Mouse (Mus musculus) neural tube, embryonic 14.5 days (tissue): ENCODE data around the gene Ccdc73. TPM values are rescaled to one million over a fixed set of nuclear protein-coding genes. Genes with fewer than 3 reads are reported as not detected.
"Not testable (repeated sequence)": the region's sequence is repeated elsewhere in the genome, so short reads cannot be mapped to it uniquely, and the experiment has no call there.

Experiments used
- ATAC-seq: fragments of 200-750 bp; cut with Nextera tagmentation; 2 replicates; pipeline ENCODE4 v1.8.0; 2017; ENCODE audit warnings: low read depth, mild to moderate bottlenecking, moderate TSS enrichment, moderate library complexity
- H3K27ac ChIP-seq: fragments of 300-500 bp; sonication (generic); 2 replicates; pipeline ENCODE4 v1.5.1; 2014; ENCODE audit warnings: low read depth, mild to moderate bottlenecking, control low read depth, low read length, moderate library complexity, mixed read lengths
- H3K27me3 ChIP-seq: fragments of 300-500 bp; sonication (generic); 2 replicates; pipeline ENCODE4 v1.6.1; 2014; ENCODE audit warnings: low read length; ENCODE audit not compliant: control insufficient read depth, insufficient read depth
- H3K36me3 ChIP-seq: fragments of 300-500 bp; sonication (generic); 2 replicates; pipeline ENCODE4 v1.6.1; 2014; ENCODE audit warnings: low read length, mixed read lengths; ENCODE audit not compliant: control insufficient read depth, insufficient read depth
- H3K4me1 ChIP-seq: fragments of 300-500 bp; sonication (generic); 2 replicates; pipeline ENCODE4 v1.6.1; 2014; ENCODE audit warnings: low read length; ENCODE audit not compliant: control insufficient read depth, insufficient read depth
- H3K4me2 ChIP-seq: fragments of 300-500 bp; sonication (generic); 2 replicates; pipeline ENCODE4 v1.6.1; 2014; ENCODE audit warnings: mild to moderate bottlenecking, low read depth, low read length, control low read depth
- H3K4me3 ChIP-seq: fragments of 300-500 bp; sonication (generic); 2 replicates; pipeline ENCODE4 v1.5.1; 2014; ENCODE audit warnings: low read depth, low read length, control low read depth, mixed read lengths
- H3K9ac ChIP-seq: fragments of 300-500 bp; sonication (generic); replicated peaks from 2 replicates; pipeline ENCODE4 v1.6.1; 2014; ENCODE audit warnings: low read depth, mild to moderate bottlenecking, control low read depth, low read length, mixed read lengths
- H3K9me3 ChIP-seq: fragments of 300-500 bp; sonication (generic); 2 replicates; pipeline ENCODE4 v1.6.1; 2016; ENCODE audit warnings: low read length; ENCODE audit not compliant: control insufficient read depth
- WGBS: fragments of 180-500 bp; shearing (Covaris S2); extraction: QIAGEN DNeasy Blood & Tissue Kit; methylation state at CpG from one replicate; pipeline ENCODE4 v1.1.7; 2014; 5-methylcytosine and 5-hydroxymethylcytosine counted together
- polyA plus RNA-seq: library from polyadenylated mRNA; unstranded; fragments of >200 nt; fragmentation: Nextera tagmentation; extraction: Ambion mirVana; gene quantifications from 2 replicates; pipeline ENCODE4 v1.2.1, GENCODE M21; 2014

The Ccdc73 gene
- polyA plus RNA-seq, 1 experiment from 2014 or later = 9.7 TPM

- H3K4me2 ChIP-seq = peak within 1 kb of the TSS; percentile 86
- no peaks in the 10 kb centered on the region for H3K27me3 ChIP-seq
- 2% methylated on average over 14 of the region's 25 CpGs for WGBS
- peak within 1 kb of the TSS; percentile 97 for H3K4me3 ChIP-seq
- peak within 1 kb of the TSS; percentile 91 for H3K9ac ChIP-seq
- no peaks in the 10 kb centered on the region for H3K9me3 ChIP-seq
- H3K36me3 ChIP-seq = peaks cover 14% of the 10 kb centered on the region
- H3K27ac ChIP-seq = peak within 1 kb of the TSS; percentile 72
- peaks cover 8% of the 10 kb centered on the region; the same call in 1 of the 2 replicates for H3K4me1 ChIP-seq
- peak; percentile 100 for ATAC-seq
These were observed 149.3 kb downstream of the Ccdc73 start, which contains the start of gene Eif3m for GRCm38 (mm10) chr2:105016967-105017287. Gene Eif3m, minus strand, starts transcription at chr2:105017080.

GRCm38 (mm10) chr2:105017802-105018201 is 150.2 kb downstream of the Ccdc73 start:
- Histone ChIP-seq H3K27ac (no peak overlapping the region), H3K9me3 (no peaks in the 10 kb centered on the region), H3K27me3 (no peaks in the 10 kb centered on the region), H3K4me1 (peaks cover 8% of the 10 kb centered on the region; the same call in 1 of the 2 replicates), H3K4me2 (peak overlapping the region; percentile 86; the same call in 1 of the 2 replicates), H3K4me3 (no peak overlapping the region; the same call in 1 of the 2 replicates), H3K9ac (no peak overlapping the region), H3K36me3 (peaks cover 7% of the 10 kb centered on the region; the same call in 1 of the 2 replicates)
- ATAC-seq = no peak
- 78% methylated on average over 3 of the region's 3 CpGs for WGBS

- WGBS = 90% methylated on average over 1 of the region's 1 CpGs
- Histone ChIP-seq H3K4me1 (peaks cover 8% of the 10 kb centered on the region; the same call in 1 of the 2 replicates), H3K36me3 (no peaks in the 10 kb centered on the region), H3K27me3 (no peaks in the 10 kb centered on the region), H3K4me2 (no peak overlapping the region), H3K9me3 (no peaks in the 10 kb centered on the region), H3K9ac (no peak overlapping the region), H3K27ac (no peak overlapping the region), H3K4me3 (no peak overlapping the region)
- ATAC-seq = no peak
These were observed 151.9 kb downstream of the Ccdc73 start for GRCm38 (mm10) chr2:105019457-105019856.

GRCm38 (mm10) chr2:105021256-105021655 is 153.7 kb downstream of the Ccdc73 start:
- H3K4me3 ChIP-seq = no peak overlapping the region
- no peaks in the 10 kb centered on the region for H3K36me3 ChIP-seq
- no peak overlapping the region for H3K9ac ChIP-seq
- H3K27me3 ChIP-seq = no peaks in the 10 kb centered on the region
- H3K4me1 ChIP-seq = peaks cover 5% of the 10 kb centered on the region; the same call in 1 of the 2 replicates
- no peaks in the 10 kb centered on the region for H3K9me3 ChIP-seq
- no peak overlapping the region for H3K27ac ChIP-seq
- WGBS = 66% methylated on average over 12 of the region's 12 CpGs
- no peak for ATAC-seq
- H3K4me2 ChIP-seq = no peak overlapping the region

DNA sequence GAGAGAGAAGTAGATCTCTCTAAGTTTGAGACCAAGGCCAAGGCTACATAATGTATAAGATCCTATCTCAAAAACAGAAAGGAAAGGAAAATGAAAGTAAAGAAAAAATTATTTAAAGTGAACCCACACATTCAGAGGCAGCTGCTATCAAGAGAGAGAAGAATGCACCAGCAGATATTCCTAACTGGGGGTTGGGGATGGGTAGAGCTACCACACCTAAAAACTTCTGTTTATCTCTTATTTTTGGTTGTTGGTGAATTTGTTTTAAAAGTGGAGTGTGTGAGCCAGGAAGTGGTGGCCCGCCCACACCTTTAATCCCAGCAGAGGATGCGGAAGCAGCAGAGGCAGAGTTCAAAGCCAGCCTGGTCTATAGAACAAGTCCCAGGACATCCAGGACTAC is 154.2 kb downstream of the Ccdc73 start:
- Histone ChIP-seq H3K27ac (no peak overlapping the region), H3K36me3 (no peaks in the 10 kb centered on the region), H3K4me3 (no peak overlapping the region), H3K4me2 (no peak overlapping the region), H3K9ac (no peak overlapping the region), H3K27me3 (no peaks in the 10 kb centered on the region), H3K9me3 (no peaks in the 10 kb centered on the region), H3K4me1 (peaks cover 4% of the 10 kb centered on the region; the same call in 1 of the 2 replicates)
- ATAC-seq = no peak
- WGBS = 97% methylated on average over 2 of the region's 2 CpGs

- Histone ChIP-seq H3K36me3 (no peaks in the 10 kb centered on the region), H3K27me3 (no peaks in the 10 kb centered on the region), H3K27ac (no peak overlapping the region), H3K9ac (no peak overlapping the region), H3K4me1 (no peaks in the 10 kb centered on the region), H3K9me3 (no peaks in the 10 kb centered on the region), H3K4me2 (no peak overlapping the region), H3K4me3 (no peak overlapping the region)
- WGBS = 66% methylated on average over 6 of the region's 6 CpGs
- no peak for ATAC-seq
These were observed 155.5 kb downstream of the Ccdc73 start for GRCm38 (mm10) chr2:105023031-105023615.

GRCm38 (mm10) chr2:105023815-105024214 is 156.2 kb downstream of the Ccdc73 start:
- no peaks in the 10 kb centered on the region for H3K4me1 ChIP-seq
- H3K4me2 ChIP-seq = no peak overlapping the region
- 71% methylated on average over 4 of the region's 4 CpGs for WGBS
- H3K9ac ChIP-seq = no peak overlapping the region
- ATAC-seq = no peak
- no peaks in the 10 kb centered on the region for H3K36me3 ChIP-seq
- no peaks in the 10 kb centered on the region for H3K9me3 ChIP-seq
- H3K4me3 ChIP-seq = no peak overlapping the region
- H3K27ac ChIP-seq = no peak overlapping the region
- no peaks in the 10 kb centered on the region for H3K27me3 ChIP-seq

GRCm38 (mm10) chr2:105025610-105026009 is 158.0 kb downstream of the Ccdc73 start:
- 78% methylated on average over 12 of the region's 12 CpGs for WGBS
- H3K4me1 ChIP-seq, ATAC-seq: not testable (repeated sequence)

GRCm38 (mm10) chr2:105026950-105027695 is 159.5 kb downstream of the Ccdc73 start:
- no peak overlapping the region for H3K9ac ChIP-seq
- no peak for ATAC-seq
- no peak overlapping the region for H3K4me2 ChIP-seq

More at GRCm38 (mm10) chr2:105025610-105026009, 158.0 kb downstream of the Ccdc73 start:
- not testable (repeated sequence) for H3K27ac ChIP-seq, H3K4me2 ChIP-seq, H3K9ac ChIP-seq, H3K36me3 ChIP-seq, H3K27me3 ChIP-seq, H3K9me3 ChIP-seq, H3K4me3 ChIP-seq

More at GRCm38 (mm10) chr2:105026950-105027695, 159.5 kb downstream of the Ccdc73 start:
- Histone ChIP-seq H3K27ac (no peak overlapping the region), H3K9me3 (no peaks in the 10 kb centered on the region), H3K36me3 (no peaks in the 10 kb centered on the region), H3K27me3 (no peaks in the 10 kb centered on the region), H3K4me1 (no peaks in the 10 kb centered on the region), H3K4me3 (no peak overlapping the region)
- 80% methylated on average over 22 of the region's 22 CpGs for WGBS
